Mouse (Mus musculus) heart, postnatal 0 days (tissue): Measurements from ENCODE around the gene Rcor3. TPM values are rescaled to one million over a fixed set of nuclear protein-coding genes. Genes with fewer than 3 reads are reported as not detected.

Experiments used
- ATAC-seq: fragments of 200-750 bp; cut with Nextera tagmentation; 2 replicates; pipeline ENCODE4 v1.8.0; 2017; ENCODE audit warnings: low read depth, moderate number of reproducible peaks, moderate library complexity; ENCODE audit not compliant: insufficient read depth
- DNase-seq: peaks from one replicate; pipeline ENCODE4 v3.0.0-alpha.2; 2016; ENCODE audit warnings: low spot score
- H3K27ac ChIP-seq: fragments of 300-500 bp; sonication (generic); 2 replicates; pipeline ENCODE4 v1.5.1; 2014; ENCODE audit warnings: low read depth, mild to moderate bottlenecking
- H3K27me3 ChIP-seq: fragments of 300-500 bp; sonication (generic); 2 replicates; pipeline ENCODE4 v1.6.1; 2014; ENCODE audit warnings: low read length, mixed read lengths; ENCODE audit not compliant: control insufficient read depth, insufficient read depth
- H3K36me3 ChIP-seq: fragments of 300-500 bp; sonication (generic); replicated peaks from 2 replicates; pipeline ENCODE4 v1.6.1; 2014; ENCODE audit warnings: low read length, mixed read lengths; ENCODE audit not compliant: control insufficient read depth, insufficient read depth
- H3K4me1 ChIP-seq: fragments of 300-500 bp; sonication (generic); 2 replicates; pipeline ENCODE4 v1.6.1; 2014; ENCODE audit warnings: antibody characterized with exemption; ENCODE audit not compliant: control insufficient read depth, insufficient read depth
- H3K4me2 ChIP-seq: fragments of 300-500 bp; sonication (generic); 2 replicates; pipeline ENCODE4 v1.6.1; 2014; ENCODE audit warnings: low read depth, mild to moderate bottlenecking, low read length, moderate library complexity
- H3K4me3 ChIP-seq: fragments of 300-500 bp; sonication (generic); 2 replicates; pipeline ENCODE4 v1.5.1; 2014; ENCODE audit warnings: low read depth, low read length
- H3K9ac ChIP-seq: fragments of 300-500 bp; sonication (generic); replicated peaks from 2 replicates; pipeline ENCODE4 v1.6.1; 2014; ENCODE audit warnings: low read depth, low read length, mixed read lengths
- H3K9me3 ChIP-seq: fragments of 300-500 bp; sonication (generic); replicated peaks from 2 replicates; pipeline ENCODE4 v1.6.1; 2016; ENCODE audit warnings: low read length; ENCODE audit not compliant: control insufficient read depth
- CTCF ChIP-seq: IDR thresholded peaks from 2 replicates; pipeline ENCODE4 v1.5.1; 2016; ENCODE audit warnings: antibody characterized with exemption, control low read depth, low read depth
- EP300 ChIP-seq: IDR thresholded peaks from 2 replicates; pipeline ENCODE4 v1.6.1; 2016; ENCODE audit warnings: antibody characterized with exemption, low read depth
- WGBS: fragments of 180-500 bp; shearing (Covaris S2); extraction: QIAGEN DNeasy Blood & Tissue Kit; methylation state at CpG from one replicate; pipeline ENCODE4 v1.1.7; 2014; 5-methylcytosine and 5-hydroxymethylcytosine counted together
- polyA plus RNA-seq: library from polyadenylated mRNA; unstranded; fragments of >200 nt; fragmentation: Nextera tagmentation; extraction: Ambion mirVana; gene quantifications from 2 replicates; pipeline ENCODE4 v1.2.1, GENCODE M21; 2015
- total RNA-seq: library from RNA; depleted of rRNA; stranded (reverse); fragments of >200 nt; gene quantifications from 2 replicates; pipeline ENCODE4 v1.2.3, GENCODE M21; 2014; ENCODE audit warnings: low replicate concordance

Gene Rcor3
- total and polyA plus RNA-seq, 2 experiments from 2014 or later = 19.8 to 35.7 TPM

- Histone ChIP-seq H3K27me3 (no peaks in the 10 kb centered on the region), H3K4me2 (no peak overlapping the region), H3K27ac (no peak overlapping the region), H3K4me1 (peaks cover 12% of the 10 kb centered on the region), H3K9ac (no peak overlapping the region), H3K36me3 (peaks cover 64% of the 10 kb centered on the region), H3K4me3 (no peak overlapping the region), H3K9me3 (no peaks in the 10 kb centered on the region)
- no peak for DNase-seq
- no peak for ATAC-seq
- TF ChIP-seq CTCF = no peak
- no peak for TF ChIP-seq EP300
- WGBS = 94% methylated on average over 6 of the region's 6 CpGs
Measured at GRCm38 (mm10) chr1:192125761-192126160, 12.1 kb downstream of the Rcor3 start.

GRCm38 (mm10) chr1:192116262-192116661 is 21.6 kb downstream of the Rcor3 start:
- 79% methylated on average over 6 of the region's 6 CpGs for WGBS
- no peak for DNase-seq
- no peak overlapping the region for H3K4me2 ChIP-seq
- peaks cover 3% of the 10 kb centered on the region; the same call in 1 of the 2 replicates for H3K4me1 ChIP-seq
- no peaks in the 10 kb centered on the region for H3K27me3 ChIP-seq
- no peak for ATAC-seq
- no peak overlapping the region for H3K4me3 ChIP-seq
- H3K9ac ChIP-seq = no peak overlapping the region
- TF ChIP-seq CTCF = no peak
- TF ChIP-seq EP300 = no peak
- H3K27ac ChIP-seq = no peak overlapping the region
- H3K9me3 ChIP-seq = no peaks in the 10 kb centered on the region
- peaks cover 87% of the 10 kb centered on the region for H3K36me3 ChIP-seq

GRCm38 (mm10) chr1:192115378-192115777 is 22.5 kb downstream of the Rcor3 start:
- H3K9me3 ChIP-seq = no peaks in the 10 kb centered on the region
- H3K27ac ChIP-seq = no peak overlapping the region
- DNase-seq (no peak), ATAC-seq (no peak)
- no peaks in the 10 kb centered on the region for H3K4me1 ChIP-seq
- H3K9ac ChIP-seq = no peak overlapping the region
- H3K4me3 ChIP-seq = no peak overlapping the region
- H3K36me3 ChIP-seq = peaks cover 87% of the 10 kb centered on the region
- no peak overlapping the region for H3K4me2 ChIP-seq
- WGBS = 57% methylated on average over 1 of the region's 1 CpGs
- H3K27me3 ChIP-seq = no peaks in the 10 kb centered on the region
- no peak for TF ChIP-seq EP300

GRCm38 (mm10) chr1:192109169-192109568 is 28.7 kb downstream of the Rcor3 start:
- peak overlapping the region; percentile 54 for H3K27ac ChIP-seq
- TF ChIP-seq CTCF = peak; percentile 14; the same call in 1 of the 2 replicates
- TF ChIP-seq EP300 = no peak
- H3K36me3 ChIP-seq = peaks cover 73% of the 10 kb centered on the region
- H3K4me2 ChIP-seq = no peak overlapping the region
- H3K27me3 ChIP-seq = no peaks in the 10 kb centered on the region
- ATAC-seq (peak; percentile 88), DNase-seq (peak; percentile 83)
- WGBS = 26% methylated on average over 6 of the region's 6 CpGs
- H3K4me1 ChIP-seq = no peaks in the 10 kb centered on the region
- H3K9me3 ChIP-seq = no peaks in the 10 kb centered on the region
- no peak overlapping the region for H3K4me3 ChIP-seq
- no peak overlapping the region for H3K9ac ChIP-seq

- no peaks in the 10 kb centered on the region for H3K9me3 ChIP-seq
- peaks cover 63% of the 10 kb centered on the region for H3K36me3 ChIP-seq
- WGBS = 10% methylated on average over 2 of the region's 2 CpGs
- no peak overlapping the region for H3K4me3 ChIP-seq
- DNase-seq (peak; percentile 78), ATAC-seq (peak; percentile 68)
- no peaks in the 10 kb centered on the region for H3K4me1 ChIP-seq
- TF ChIP-seq EP300 = no peak
- peak; percentile 72 for TF ChIP-seq CTCF
- no peak overlapping the region for H3K27ac ChIP-seq
- H3K27me3 ChIP-seq = no peaks in the 10 kb centered on the region
- H3K9ac ChIP-seq = no peak overlapping the region
- H3K4me2 ChIP-seq = no peak overlapping the region
Measured at GRCm38 (mm10) chr1:192107352-192107751, 30.5 kb downstream of the Rcor3 start.

- no peak for DNase-seq
- H3K36me3 ChIP-seq = peaks cover 61% of the 10 kb centered on the region
- ATAC-seq = no peak
- no peak for TF ChIP-seq CTCF
- no peak for TF ChIP-seq EP300
- WGBS = 89% methylated on average over 4 of the region's 4 CpGs
- H3K9ac ChIP-seq = no peak overlapping the region
- H3K9me3 ChIP-seq = no peaks in the 10 kb centered on the region
- H3K4me1 ChIP-seq = no peaks in the 10 kb centered on the region
- no peaks in the 10 kb centered on the region for H3K27me3 ChIP-seq
- no peak overlapping the region for H3K4me2 ChIP-seq
- no peak overlapping the region for H3K4me3 ChIP-seq
- no peak overlapping the region for H3K27ac ChIP-seq
Measured at GRCm38 (mm10) chr1:192105902-192106389, 31.9 kb downstream of the Rcor3 start.
